Mouse (Mus musculus): ENCODE results near the gene Kndc1.

Kndc1 gene

GRCm38 (mm10) chr7:139905661-139906060, 11.2 kb downstream of the Kndc1 start:
- DNase-seq: peak; percentile 9 to 32

GRCm38 (mm10) chr7:139908176-139908575, 13.7 kb downstream of the Kndc1 start:
- DNase-seq: no peak

- no peak for DNase-seq
Measured at GRCm38 (mm10) chr7:139909469-139909868, 15.0 kb downstream of the Kndc1 start.

GRCm38 (mm10) chr7:139910204-139910835, 15.8 kb downstream of the Kndc1 start:
- no peak for DNase-seq

- no peak for DNase-seq
Measured at GRCm38 (mm10) chr7:139914141-139915047, 19.9 kb downstream of the Kndc1 start.

- DNase-seq: no peak
Measured at GRCm38 (mm10) chr7:139915646-139916257, 21.3 kb downstream of the Kndc1 start.

- DNase-seq: no peak
Measured at GRCm38 (mm10) chr7:139916345-139916744, 21.8 kb downstream of the Kndc1 start.

GRCm38 (mm10) chr7:139918262-139918661, 23.8 kb downstream of the Kndc1 start:
- DNase-seq: no peak

GRCm38 (mm10) chr7:139930732-139931131, 36.2 kb downstream of the Kndc1 start:
- peak in 1 of 2 experiments; percentile 15 for DNase-seq

- DNase-seq: no peak
Measured at GRCm38 (mm10) chr7:139936705-139937104, 42.2 kb downstream of the Kndc1 start.

- DNase-seq: no peak
Measured at GRCm38 (mm10) chr7:139937138-139937537, 42.6 kb downstream of the Kndc1 start.

GRCm38 (mm10) chr7:139937810-139938209, 43.3 kb downstream of the Kndc1 start:
- DNase-seq: no peak

GRCm38 (mm10) chr7:139940476-139941209, 46.1 kb downstream of the Kndc1 start:
- DNase-seq: no peak

- DNase-seq: peak in 1 of 2 experiments; percentile 12
Measured at GRCm38 (mm10) chr7:139943674-139944281, 49.3 kb downstream of the Kndc1 start, which contains the start of gene Utf1. Gene Utf1, plus strand, starts transcription at chr7:139943789.

- DNase-seq: no peak
Measured at GRCm38 (mm10) chr7:139944291-139945240, 50.1 kb downstream of the Kndc1 start.

GRCm38 (mm10) chr7:139945516-139945915, 51.0 kb downstream of the Kndc1 start:
- DNase-seq: no peak

GRCm38 (mm10) chr7:139946032-139946431, 51.5 kb downstream of the Kndc1 start:
- DNase-seq: no peak

- peak in 1 of 2 experiments; percentile 12 for DNase-seq
Measured at GRCm38 (mm10) chr7:139949893-139950282, 55.4 kb downstream of the Kndc1 start.

GRCm38 (mm10) chr7:139950283-139950971, 55.9 kb downstream of the Kndc1 start:
- peak in 1 of 2 experiments; percentile 19 for DNase-seq

- DNase-seq: peak in 1 of 2 experiments; percentile 25
Measured at GRCm38 (mm10) chr7:139951079-139951478, 56.6 kb downstream of the Kndc1 start.
